Mouse (Mus musculus): ENCODE measurements at regions not wholly inside any gene's neighbourhood (a gene's known extent, or its start where the extent isn't known, plus 50 kb on each side); places are given as distances from the start of the nearest gene placed in this dataset.

- TF ChIP-seq CTCF (IDR thresholded peaks at IDR 0.05; ENCODE audit: extremely low read depth, insufficient read depth, insufficient read length, insufficient replicate concordance) (no peak), POLR2A (IDR thresholded peaks at IDR 0.05; ENCODE audit: low read depth, low read length) (no peak)
These were observed 188.1 kb upstream of the Map3k1 start for GRCm38 (mm10) chr13:111996910-111997309.

Measured in spleen, adult 2 months (tissue).